16 mouse cellular contexts compared by ENCODE assay signal in genomic region chr11:99466316-99466715, GRCm38 (mm10). TPM values are rescaled to one million over a fixed set of nuclear protein-coding genes. Genes with fewer than 3 reads are reported as not detected.
DNase-seq lines count a peak whose midpoint lies in the region; ATAC-seq lines count a peak whose summit lies in the region.
"Had no signal": no experiment of that assay in that cellular context is flagged by ENCODE, and none has a peak within 500 bp of the region (broad histone marks: within the 10 kb centered on the region; RNA-seq: fewer than 3 reads in every experiment).

No protein-coding gene starts in this region.

- intact Hi-C loops in left cerebral cortex, postnatal 4 days (cut with DNase I): no loop called here

- no peak for ATAC-seq in erythroid progenitor cell, adult 5-6 weeks (replicated peaks; ENCODE audit: low FRiP score, poor library complexity, severe bottlenecking)
- ATAC-seq: forebrain, embryonic 14.5 days had no signal

- peak; percentile 29 to 48 for DNase-seq in left cerebral cortex, adult 18-20 months (ENCODE audit: low spot score in 2 of 2)
- DNase-seq in left cerebral cortex, postnatal 4 days: no peak
- DNase-seq in NIH3T3 (ENCODE audit: low read depth) (peak; percentile 41), liver (no peak)
- peak; percentile 48 for DNase-seq in embryo, embryonic 11 days
- DNase-seq in mesoderm, embryonic 11.5 days (ENCODE audit: low read depth, low spot score): peak; percentile 69
- no peak for DNase-seq in gastrocnemius, adult 8-10 months (ENCODE audit: low spot score in 2 of 2)
- DNase-seq: adrenal gland, adult 8-10 months; gastrocnemius, postnatal 36 days; heart, postnatal 14 days; kidney, adult 2 months had no signal

RNA-seq across cellular contexts. Expression of gene Krt23, which starts 26.6 kb away (rescaled TPM):
- total RNA-seq in left cerebral cortex, adult 18-20 months (2021): not detected
- not detected for total RNA-seq in left cerebral cortex, postnatal 4 days (2021)
- total RNA-seq in gastrocnemius, adult 8-10 months (2022): not detected
- total RNA-seq in erythroid progenitor cell, adult 5-6 weeks (2015; ENCODE audit: low replicate concordance): not detected in 2 replicates
- total RNA-seq in erythroid progenitor cell, adult 5-6 weeks (2017; ENCODE audit: low replicate concordance): not detected in 2 replicates
- total RNA-seq: CH12.LX; gastrocnemius, postnatal 36 days; heart, postnatal 14 days; layer of hippocampus, adult 18-20 months; megakaryocyte progenitor cell, adult 5-6 weeks had no signal

RNA-seq across cellular contexts. Expression of gene Krt20, which starts 28.4 kb away (rescaled TPM):
- total RNA-seq in left cerebral cortex, adult 18-20 months (2021): not detected
- not detected for total RNA-seq in left cerebral cortex, postnatal 4 days (2021)
- total RNA-seq in gastrocnemius, adult 8-10 months (2022): under 1 TPM in 1 of 4 experiments, not detected in 3; 0.13 TPM
- not detected in 2 replicates for total RNA-seq in erythroid progenitor cell, adult 5-6 weeks (2015; ENCODE audit: low replicate concordance)
- not detected in 2 replicates for total RNA-seq in erythroid progenitor cell, adult 5-6 weeks (2017; ENCODE audit: low replicate concordance)
- total RNA-seq: CH12.LX; layer of hippocampus, adult 18-20 months; megakaryocyte progenitor cell, adult 5-6 weeks had no signal

RNA-seq across cellular contexts. Expression of gene Krt12, which starts 44.3 kb away (rescaled TPM):
- total RNA-seq in left cerebral cortex, adult 18-20 months (2021): 10 to 100 TPM; 10.8 to 12.0 TPM
- total RNA-seq in left cerebral cortex, postnatal 4 days (2021): 1 to 10 TPM; 1.2 to 1.7 TPM
- under 1 TPM in 1 of 4 experiments, not detected in 3; 0.17 TPM for total RNA-seq in gastrocnemius, adult 8-10 months (2022)
- total RNA-seq in erythroid progenitor cell, adult 5-6 weeks (2015; ENCODE audit: low replicate concordance): not detected in 2 replicates
- not detected in 2 replicates for total RNA-seq in erythroid progenitor cell, adult 5-6 weeks (2017; ENCODE audit: low replicate concordance)
- total RNA-seq: adrenal gland, adult 8-10 months; CH12.LX; gastrocnemius, postnatal 36 days; heart, postnatal 14 days; megakaryocyte progenitor cell, adult 5-6 weeks had no signal

RNA-seq across cellular contexts. Expression of gene Krt39, which starts 54.8 kb away (rescaled TPM):
- total RNA-seq in left cerebral cortex, adult 18-20 months (2021): not detected
- total RNA-seq in left cerebral cortex, postnatal 4 days (2021): not detected
- not detected for total RNA-seq in gastrocnemius, adult 8-10 months (2022)
- total RNA-seq in erythroid progenitor cell, adult 5-6 weeks (2015; ENCODE audit: low replicate concordance): not detected in 2 replicates
- total RNA-seq in erythroid progenitor cell, adult 5-6 weeks (2017; ENCODE audit: low replicate concordance): not detected in 2 replicates
- total RNA-seq: adrenal gland, adult 8-10 months; CH12.LX; gastrocnemius, postnatal 36 days; heart, postnatal 14 days; layer of hippocampus, adult 18-20 months; megakaryocyte progenitor cell, adult 5-6 weeks had no signal

Comparison
In these comparisons a context has a peak if more than half of its experiments do, and no peak if none do; other contexts are left out.
1. DNase-seq: peak in left cerebral cortex, adult 18-20 months (2 of 2), NIH3T3 (single experiment), embryo, embryonic 11 days (single experiment) and mesoderm, embryonic 11.5 days (single experiment); none in left cerebral cortex, postnatal 4 days (single experiment), gastrocnemius, adult 8-10 months (0 of 2) and liver (single experiment).
2. RNA of gene Krt12, which starts 44.3 kb away (total RNA-seq): 10.8 to 12.0 TPM in left cerebral cortex, adult 18-20 months; 1.2 to 1.7 TPM in left cerebral cortex, postnatal 4 days, 0.17 TPM in gastrocnemius, adult 8-10 months and not detected in erythroid progenitor cell, adult 5-6 weeks; every median in the first group is over 4 times any median in the second.